Mouse (Mus musculus): ENCODE results near the gene Kpna6.

DNA sequence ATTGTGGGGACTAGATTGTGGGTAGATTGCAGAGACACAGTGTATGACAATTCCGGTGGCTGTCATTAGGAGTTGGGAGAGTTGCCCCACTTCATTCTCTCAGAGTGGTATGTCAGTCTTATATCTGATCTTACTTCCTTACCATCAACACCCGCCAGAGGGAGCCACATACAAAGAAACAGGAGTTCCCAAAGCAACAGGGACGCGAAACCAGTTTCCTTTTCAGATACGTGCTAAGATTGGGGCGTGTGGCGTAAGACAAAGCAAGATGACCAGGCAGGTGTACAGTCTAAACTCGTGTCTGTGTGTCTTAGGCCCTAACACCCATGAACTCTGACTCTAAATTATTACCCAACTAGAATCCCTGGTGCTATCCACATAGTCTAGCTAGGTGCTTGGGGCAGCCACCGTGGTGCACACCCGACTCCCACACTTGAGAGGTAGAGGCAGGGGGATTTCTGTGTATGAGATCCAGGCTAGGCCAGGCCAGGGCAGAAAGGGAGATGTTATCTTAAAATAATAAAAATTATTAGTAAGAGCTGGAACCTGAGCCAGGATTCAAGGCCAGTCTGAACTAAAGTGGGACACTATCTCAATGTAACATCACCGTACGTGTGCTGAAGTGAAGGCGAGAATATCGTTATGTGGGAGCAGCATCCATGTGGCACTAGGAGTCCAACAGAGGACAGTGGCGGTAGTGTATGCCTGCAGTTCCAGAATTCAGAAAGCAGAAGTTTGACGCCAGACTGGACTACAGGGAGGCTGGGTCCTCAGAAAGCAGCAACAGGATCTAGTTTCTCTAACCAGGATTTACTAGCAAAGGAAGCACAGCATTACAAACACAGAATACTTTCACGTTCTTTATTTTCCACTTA, 29.2 kb upstream of the Kpna6 start:
- TF ChIP-seq GATA1 (IDR thresholded peaks at IDR 0.05; ENCODE audit: borderline replicate concordance, low read length) (no peak), FLI1 (IDR thresholded peaks at IDR 0.05; ENCODE audit: low read length) (no peak)

Measured in megakaryocyte, embryonic 14.5 days (primary cell).